Mouse (Mus musculus): Measurements from ENCODE around the gene Abhd12. TPM values are rescaled to one million over a fixed set of nuclear protein-coding genes. Genes with fewer than 3 reads are reported as not detected.
"Not testable (repeated sequence)": the region's sequence is repeated elsewhere in the genome, so short reads cannot be mapped to it uniquely, and the experiment has no call there.

Abhd12 gene
- polyA plus RNA-seq, 1 experiment from 2014 or later: 55.1 TPM

GRCm38 (mm10) chr2:150918720-150919119 is 14.2 kb upstream of the Abhd12 start:
- no peaks in the 10 kb centered on the region for H3K27me3 ChIP-seq (ENCODE audit: control insufficient read depth, insufficient read depth, low read length)
- no peak overlapping the region for H3K4me3 ChIP-seq (ENCODE audit: low read depth, low read length)
- no peak for ATAC-seq (ENCODE audit: low FRiP score)
- no peak overlapping the region for H3K9ac ChIP-seq (ENCODE audit: low read length)
- H3K36me3 ChIP-seq (ENCODE audit: control insufficient read depth, insufficient read depth, low read length): peaks cover 4% of the 10 kb centered on the region
- DNase-seq (ENCODE audit: low spot score, missing footprints): no peak
- no peaks in the 10 kb centered on the region for H3K4me1 ChIP-seq (ENCODE audit: control insufficient read depth, insufficient read depth, low read length)
- H3K4me2 ChIP-seq: no peak overlapping the region
- H3K9me3 ChIP-seq (ENCODE audit: control insufficient read depth, low read length): no peaks in the 10 kb centered on the region
- WGBS: 95% methylated on average over 3 of the region's 3 CpGs
- H3K27ac ChIP-seq (ENCODE audit: low read depth, low read length): no peak overlapping the region

GRCm38 (mm10) chr2:150915786-150916185 is 11.2 kb upstream of the Abhd12 start:
- Histone ChIP-seq H3K27ac (ENCODE audit: low read depth, low read length) (no peak overlapping the region), H3K4me1 (ENCODE audit: control insufficient read depth, insufficient read depth, low read length) (no peaks in the 10 kb centered on the region), H3K27me3 (ENCODE audit: control insufficient read depth, insufficient read depth, low read length) (no peaks in the 10 kb centered on the region), H3K9ac (ENCODE audit: low read length) (no peak overlapping the region), H3K4me2 (no peak overlapping the region), H3K36me3 (ENCODE audit: control insufficient read depth, insufficient read depth, low read length) (peaks cover 4% of the 10 kb centered on the region; the same call in 1 of the 2 replicates), H3K9me3 (ENCODE audit: control insufficient read depth, low read length) (no peaks in the 10 kb centered on the region), H3K4me3 (ENCODE audit: low read depth, low read length) (no peak overlapping the region)
- ATAC-seq (ENCODE audit: low FRiP score) (no peak), DNase-seq (ENCODE audit: low spot score, missing footprints) (no peak)
- 93% methylated on average over 5 of the region's 5 CpGs for WGBS

DNA sequence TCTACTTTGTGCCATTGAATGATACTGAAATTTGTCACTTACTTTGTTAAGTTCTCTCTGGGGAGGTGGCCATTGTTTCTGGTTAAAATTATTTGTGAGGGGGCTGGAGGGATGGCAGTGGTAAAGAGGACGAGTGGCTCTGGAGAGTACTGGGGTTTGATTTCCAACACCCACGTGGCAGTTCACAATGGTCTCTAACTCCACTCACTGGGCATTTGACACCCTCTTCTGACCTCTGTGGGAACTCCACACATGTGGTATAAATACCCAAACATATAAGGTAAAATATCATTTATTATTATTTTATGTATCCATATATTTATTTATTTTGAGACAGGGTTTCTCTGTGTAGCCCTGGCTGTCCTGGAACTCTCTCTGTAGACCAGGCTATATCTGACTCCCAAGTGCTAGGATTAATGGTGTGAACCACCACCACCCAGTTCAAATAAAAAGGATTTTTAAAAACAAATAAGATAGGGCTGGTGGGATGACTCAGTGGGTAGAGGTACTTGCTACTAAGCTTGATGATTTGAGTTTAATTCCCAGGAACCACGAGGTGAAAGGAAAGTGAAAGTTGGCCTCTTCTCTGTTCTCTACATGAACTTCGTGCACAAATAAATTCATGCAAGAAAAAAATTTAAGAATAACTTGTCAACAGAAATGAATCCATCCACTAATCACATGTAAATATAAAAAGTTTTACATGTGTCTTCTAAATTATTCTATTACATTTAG is 10.4 kb upstream of the Abhd12 start:
- no peaks in the 10 kb centered on the region for H3K27me3 ChIP-seq (ENCODE audit: control insufficient read depth, insufficient read depth, low read length)
- H3K4me2 ChIP-seq: no peak overlapping the region
- DNase-seq (ENCODE audit: low spot score, missing footprints) (no peak), ATAC-seq (ENCODE audit: low FRiP score) (no peak)
- no peak overlapping the region for H3K27ac ChIP-seq (ENCODE audit: low read depth, low read length)
- no peaks in the 10 kb centered on the region for H3K9me3 ChIP-seq (ENCODE audit: control insufficient read depth, low read length)
- 82% methylated on average over 4 of the region's 4 CpGs for WGBS
- H3K9ac ChIP-seq (ENCODE audit: low read length): no peak overlapping the region
- no peaks in the 10 kb centered on the region for H3K4me1 ChIP-seq (ENCODE audit: control insufficient read depth, insufficient read depth, low read length)
- H3K4me3 ChIP-seq (ENCODE audit: low read depth, low read length): no peak overlapping the region
- H3K36me3 ChIP-seq (ENCODE audit: control insufficient read depth, insufficient read depth, low read length): peaks cover 4% of the 10 kb centered on the region; the same call in 1 of the 2 replicates

DNA sequence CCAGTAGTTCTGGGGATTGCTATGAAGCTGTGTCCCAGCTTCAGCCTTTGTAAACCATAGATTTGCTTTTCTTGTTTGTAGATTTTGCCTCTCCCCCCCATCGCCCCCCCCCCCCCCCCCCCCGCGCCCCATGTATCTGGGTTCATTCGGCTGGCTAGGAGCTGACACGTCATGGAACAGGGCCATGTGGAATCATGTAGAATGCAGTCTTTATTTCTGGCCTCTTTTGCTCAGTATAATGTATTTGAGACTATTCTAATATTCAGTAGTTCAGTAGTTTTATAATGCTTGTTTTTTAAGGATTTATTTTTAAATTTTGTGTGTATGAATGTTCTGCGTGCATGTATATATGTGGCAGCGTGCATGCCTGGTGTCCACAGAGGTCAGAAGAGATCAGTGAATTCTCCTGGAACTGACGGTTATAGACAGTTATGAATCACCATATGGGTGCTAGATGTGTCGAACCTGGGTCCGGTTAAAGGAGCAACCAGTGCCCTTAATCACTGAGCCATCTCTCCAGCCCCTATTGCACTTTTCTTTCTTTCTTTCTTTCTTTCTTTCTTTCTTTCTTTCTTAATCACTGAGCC is 5.8 kb upstream of the Abhd12 start:
- ATAC-seq (ENCODE audit: low FRiP score) (peak; percentile 10; the same call in 1 of the 2 replicates), DNase-seq (ENCODE audit: low spot score, missing footprints) (no peak)
- Histone ChIP-seq H3K4me3 (ENCODE audit: low read depth, low read length) (peak overlapping the region; percentile 44), H3K9ac (ENCODE audit: low read length) (peak overlapping the region; percentile 66), H3K36me3 (ENCODE audit: control insufficient read depth, insufficient read depth, low read length) (no peaks in the 10 kb centered on the region), H3K4me2 (peak overlapping the region; percentile 61), H3K4me1 (ENCODE audit: control insufficient read depth, insufficient read depth, low read length) (no peaks in the 10 kb centered on the region), H3K27ac (ENCODE audit: low read depth, low read length) (no peak overlapping the region), H3K27me3 (ENCODE audit: control insufficient read depth, insufficient read depth, low read length) (no peaks in the 10 kb centered on the region), H3K9me3 (ENCODE audit: control insufficient read depth, low read length) (no peaks in the 10 kb centered on the region)
- WGBS: 47% methylated on average over 7 of the region's 10 CpGs

DNA sequence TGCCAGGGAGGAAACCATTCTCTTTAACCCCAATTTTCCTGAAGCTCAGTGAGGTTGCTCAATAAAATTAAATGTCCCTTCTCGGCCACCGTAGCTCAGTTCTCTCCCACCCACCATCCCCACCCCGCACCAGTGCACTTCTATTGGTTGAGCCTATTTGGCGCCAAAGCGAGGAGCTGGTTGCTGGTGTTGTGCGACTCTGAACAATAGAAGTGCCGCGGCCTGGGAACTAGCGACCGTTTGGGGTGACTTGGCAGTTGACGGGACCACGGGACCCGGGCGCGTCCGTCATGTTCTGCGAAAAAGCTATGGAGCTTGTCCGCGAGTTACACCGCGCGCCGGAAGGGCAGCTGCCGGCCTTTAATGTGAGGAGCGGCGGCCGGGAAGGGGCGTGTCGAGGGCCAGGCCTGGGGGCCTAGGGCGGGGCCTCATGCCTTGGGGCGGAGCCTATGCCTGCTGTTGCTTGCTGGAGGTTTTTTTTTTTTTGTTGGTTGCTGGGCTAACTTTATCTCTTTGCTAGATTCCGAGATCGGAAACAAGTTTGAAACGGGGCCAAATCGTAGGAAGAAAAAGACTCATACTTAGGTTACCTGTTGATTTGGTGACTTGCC is 5.0 kb upstream of the Abhd12 start:
- WGBS: 1% methylated on average over 35 of the region's 35 CpGs
- peak; percentile 94 for ATAC-seq (ENCODE audit: low FRiP score)
- H3K9ac ChIP-seq (ENCODE audit: low read length): peak overlapping the region; percentile 66
- no peaks in the 10 kb centered on the region for H3K27me3 ChIP-seq (ENCODE audit: control insufficient read depth, insufficient read depth, low read length)
- H3K36me3 ChIP-seq (ENCODE audit: control insufficient read depth, insufficient read depth, low read length): no peaks in the 10 kb centered on the region
- no peaks in the 10 kb centered on the region for H3K4me1 ChIP-seq (ENCODE audit: control insufficient read depth, insufficient read depth, low read length)
- peak overlapping the region; percentile 61 for H3K4me2 ChIP-seq
- H3K9me3 ChIP-seq (ENCODE audit: control insufficient read depth, low read length): no peaks in the 10 kb centered on the region
- peak overlapping the region; percentile 79 for H3K27ac ChIP-seq (ENCODE audit: low read depth, low read length)
- DNase-seq (ENCODE audit: low spot score, missing footprints): peak; percentile 98
- H3K4me3 ChIP-seq (ENCODE audit: low read depth, low read length): peak overlapping the region; percentile 44

- not testable (repeated sequence) for H3K4me3 ChIP-seq (ENCODE audit: low read depth, low read length); ATAC-seq (ENCODE audit: low FRiP score); H3K9ac ChIP-seq (ENCODE audit: low read length); DNase-seq (ENCODE audit: low spot score, missing footprints); H3K27ac ChIP-seq (ENCODE audit: low read depth, low read length); H3K9me3 ChIP-seq (ENCODE audit: control insufficient read depth, low read length); H3K27me3 ChIP-seq (ENCODE audit: control insufficient read depth, insufficient read depth, low read length); H3K4me1 ChIP-seq (ENCODE audit: control insufficient read depth, insufficient read depth, low read length); H3K36me3 ChIP-seq (ENCODE audit: control insufficient read depth, insufficient read depth, low read length)
- 55% methylated on average over 6 of the region's 6 CpGs for WGBS
- peak overlapping the region; percentile 26 for H3K4me2 ChIP-seq
These were observed 4.3 kb upstream of the Abhd12 start for GRCm38 (mm10) chr2:150908881-150909280.

GRCm38 (mm10) chr2:150904936-150905450 is 452 bp upstream of the Abhd12 start, which contains the start of gene Gins1:
Gene Gins1, plus strand, starts transcription at chr2:150905400.
- Histone ChIP-seq H3K4me2 (peak within 1 kb of the TSS; percentile 84), H3K9me3 (ENCODE audit: control insufficient read depth, low read length) (no peaks in the 10 kb centered on the region), H3K4me1 (ENCODE audit: control insufficient read depth, insufficient read depth, low read length) (peaks cover 16% of the 10 kb centered on the region), H3K4me3 (ENCODE audit: low read depth, low read length) (peak within 1 kb of the TSS; percentile 71), H3K27me3 (ENCODE audit: control insufficient read depth, insufficient read depth, low read length) (no peaks in the 10 kb centered on the region), H3K9ac (ENCODE audit: low read length) (peak within 1 kb of the TSS; percentile 83), H3K36me3 (ENCODE audit: control insufficient read depth, insufficient read depth, low read length) (no peaks in the 10 kb centered on the region), H3K27ac (ENCODE audit: low read depth, low read length) (peak within 1 kb of the TSS; percentile 80)
- no peak for ATAC-seq (ENCODE audit: low FRiP score)
- no peak for DNase-seq (ENCODE audit: low spot score, missing footprints)
- 42% methylated on average over 9 of the region's 9 CpGs for WGBS

DNA sequence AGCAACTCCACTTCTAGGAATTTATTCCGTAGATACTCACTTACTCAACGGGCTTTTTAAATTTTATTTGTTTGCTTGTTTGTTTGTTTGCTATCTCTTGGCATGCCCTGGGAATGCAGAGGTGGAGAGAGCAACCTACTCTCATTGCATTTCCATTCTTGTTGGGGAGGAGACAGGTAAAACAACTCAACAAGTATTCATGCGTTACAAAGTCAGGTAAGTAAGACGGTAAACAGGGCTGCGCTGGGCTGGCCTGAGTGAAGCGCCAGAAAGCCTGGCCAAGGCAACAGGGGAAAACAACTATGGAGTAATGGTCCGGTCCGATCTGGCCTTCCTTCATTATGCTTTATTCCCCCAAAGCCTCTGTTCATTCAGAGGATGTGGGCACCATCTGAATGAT is 2.2 kb downstream of the Abhd12 start:
- Histone ChIP-seq H3K4me2 (no peak overlapping the region), H3K27ac (ENCODE audit: low read depth, low read length) (no peak overlapping the region), H3K4me1 (ENCODE audit: control insufficient read depth, insufficient read depth, low read length) (peaks cover 16% of the 10 kb centered on the region), H3K4me3 (ENCODE audit: low read depth, low read length) (no peak overlapping the region), H3K36me3 (ENCODE audit: control insufficient read depth, insufficient read depth, low read length) (no peaks in the 10 kb centered on the region), H3K9me3 (ENCODE audit: control insufficient read depth, low read length) (no peaks in the 10 kb centered on the region), H3K9ac (ENCODE audit: low read length) (no peak overlapping the region), H3K27me3 (ENCODE audit: control insufficient read depth, insufficient read depth, low read length) (no peaks in the 10 kb centered on the region)
- WGBS: 89% methylated on average over 8 of the region's 8 CpGs
- DNase-seq (ENCODE audit: low spot score, missing footprints): no peak
- ATAC-seq (ENCODE audit: low FRiP score): no peak

DNA sequence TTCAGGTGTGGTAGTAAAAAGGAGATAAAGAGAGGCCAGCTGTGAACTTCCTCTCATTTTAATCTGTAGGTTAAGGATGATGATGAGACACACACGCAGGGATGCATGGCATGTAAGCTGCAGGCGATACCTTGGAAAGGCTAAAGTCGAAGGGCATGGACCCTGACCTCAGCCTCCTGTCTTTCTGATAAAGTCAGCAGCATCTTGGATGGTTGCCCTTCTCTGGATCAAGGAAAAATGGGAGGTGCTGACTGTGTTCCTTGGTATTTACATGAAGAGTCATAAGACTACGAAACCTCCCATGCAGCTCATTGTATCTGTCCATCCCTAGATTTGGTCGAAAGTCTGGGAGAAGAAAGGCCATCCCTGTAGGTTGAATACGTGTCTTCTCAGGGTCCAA is 4.2 kb downstream of the Abhd12 start:
- H3K27me3 ChIP-seq (ENCODE audit: control insufficient read depth, insufficient read depth, low read length): no peaks in the 10 kb centered on the region
- ATAC-seq (ENCODE audit: low FRiP score) (no peak), DNase-seq (ENCODE audit: low spot score, missing footprints) (no peak)
- H3K9me3 ChIP-seq (ENCODE audit: control insufficient read depth, low read length): no peaks in the 10 kb centered on the region
- H3K4me1 ChIP-seq (ENCODE audit: control insufficient read depth, insufficient read depth, low read length): peaks cover 16% of the 10 kb centered on the region
- 88% methylated on average over 6 of the region's 6 CpGs for WGBS
- H3K36me3 ChIP-seq (ENCODE audit: control insufficient read depth, insufficient read depth, low read length): no peaks in the 10 kb centered on the region
- H3K4me2 ChIP-seq: no peak overlapping the region
- H3K4me3 ChIP-seq (ENCODE audit: low read depth, low read length): no peak overlapping the region
- no peak overlapping the region for H3K9ac ChIP-seq (ENCODE audit: low read length)
- H3K27ac ChIP-seq (ENCODE audit: low read depth, low read length): no peak overlapping the region

Data from midbrain, embryonic 11.5 days (tissue).